In the genomic region with DNA sequence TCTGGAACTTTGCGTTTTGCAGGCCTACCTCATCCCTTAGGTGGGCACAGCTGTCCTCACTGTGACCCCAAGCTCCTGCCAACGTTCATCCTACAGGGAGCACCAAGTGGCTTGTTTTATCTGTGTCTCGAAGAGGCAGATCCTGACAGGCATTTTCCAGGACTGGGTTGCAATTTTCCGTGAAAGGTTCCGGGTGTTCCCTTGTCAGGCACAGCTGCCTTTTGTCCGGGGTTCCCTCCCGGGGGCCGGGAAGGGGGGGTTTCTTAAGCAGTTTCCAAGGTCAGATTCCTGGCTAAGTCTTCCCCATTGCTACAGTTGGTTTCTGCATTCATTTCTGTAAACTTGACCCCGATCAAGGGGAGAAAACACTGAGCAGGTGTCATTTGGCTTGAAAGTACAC, we compare ENCODE assay signal across 10 mouse cellular contexts. TPM values are rescaled to one million over a fixed set of nuclear protein-coding genes. Genes with fewer than 3 reads are reported as not detected.
DNase-seq lines count a peak whose midpoint lies in the region; ATAC-seq and TF ChIP-seq lines count a peak whose summit lies in the region.
"Had no signal": no experiment of that assay in that cellular context is flagged by ENCODE, and none has a peak within 500 bp of the region (broad histone marks: within the 10 kb centered on the region; RNA-seq: fewer than 3 reads in every experiment).

No protein-coding gene starts in this region.

- ATAC-seq in midbrain, embryonic 14.5 days (ENCODE audit: low FRiP score, low TSS enrichment) = no peak
- no peak for ATAC-seq in hindbrain, postnatal 0 days
- ATAC-seq in stomach, embryonic 16.5 days (ENCODE audit: insufficient read depth, low FRiP score) = peak; percentile 21; the same call in 1 of the 2 replicates

- no peak for TF ChIP-seq CTCF in hindbrain, postnatal 0 days (IDR thresholded peaks at IDR 0.05; ENCODE audit: low read depth)

- H3K36me3 ChIP-seq in heart, embryonic 10.5 days = no peaks in the 10 kb centered on the region
- no peaks in the 10 kb centered on the region for H3K36me3 ChIP-seq in midbrain, embryonic 14.5 days (ENCODE audit: control insufficient read depth, insufficient read depth, low read length)
- H3K36me3 ChIP-seq in midbrain, embryonic 10.5 days = no peaks in the 10 kb centered on the region
- no peaks in the 10 kb centered on the region for H3K36me3 ChIP-seq in hindbrain, postnatal 0 days (ENCODE audit: insufficient read depth, low read length)
- no peaks in the 10 kb centered on the region for H3K36me3 ChIP-seq in stomach, embryonic 16.5 days (ENCODE audit: control insufficient read depth, insufficient read depth, low read length)
- H3K36me3 ChIP-seq: liver, embryonic 15.5 days had no signal

- no peaks in the 10 kb centered on the region for H3K27me3 ChIP-seq in heart, embryonic 10.5 days (ENCODE audit: insufficient read depth, poor library complexity, severe bottlenecking)
- H3K27me3 ChIP-seq in midbrain, embryonic 14.5 days (ENCODE audit: control insufficient read depth, insufficient read depth, low read length) = no peaks in the 10 kb centered on the region
- 0 out of 2 replicates have a peak, but pooled peaks cover 4% of the 10 kb centered on the region for H3K27me3 ChIP-seq in midbrain, embryonic 10.5 days (ENCODE audit: low read depth, poor library complexity, severe bottlenecking)
- no peaks in the 10 kb centered on the region for H3K27me3 ChIP-seq in hindbrain, postnatal 0 days (ENCODE audit: insufficient read depth, low read length)
- H3K27me3 ChIP-seq in stomach, embryonic 16.5 days (ENCODE audit: control insufficient read depth, insufficient read depth, low read length) = no peaks in the 10 kb centered on the region

- WGBS in heart, embryonic 10.5 days = 33% methylated on average over 9 of the region's 9 CpGs
- 58% methylated on average over 9 of the region's 9 CpGs for WGBS in midbrain, embryonic 14.5 days
- WGBS in midbrain, embryonic 10.5 days = 71% methylated on average over 9 of the region's 9 CpGs
- 55% methylated on average over 9 of the region's 9 CpGs for WGBS in hindbrain, postnatal 0 days
- 33% methylated on average over 9 of the region's 9 CpGs for WGBS in stomach, embryonic 16.5 days

- H3K9me3 ChIP-seq in heart, embryonic 10.5 days = no peaks in the 10 kb centered on the region
- no peaks in the 10 kb centered on the region for H3K9me3 ChIP-seq in midbrain, embryonic 14.5 days (ENCODE audit: control insufficient read depth, low read length)
- 0 out of 2 replicates have a peak, but pooled peaks cover under 1% of the 10 kb centered on the region for H3K9me3 ChIP-seq in midbrain, embryonic 10.5 days (replicated peaks)
- no peaks in the 10 kb centered on the region for H3K9me3 ChIP-seq in hindbrain, postnatal 0 days (ENCODE audit: low read length)
- no peaks in the 10 kb centered on the region for H3K9me3 ChIP-seq in stomach, embryonic 16.5 days (replicated peaks; ENCODE audit: control insufficient read depth, low read length)
- H3K9me3 ChIP-seq: liver, embryonic 15.5 days had no signal

- H3K4me1 ChIP-seq in heart, embryonic 10.5 days = peaks cover 22% of the 10 kb centered on the region
- no peaks in the 10 kb centered on the region for H3K4me1 ChIP-seq in midbrain, embryonic 14.5 days (ENCODE audit: control insufficient read depth, insufficient read depth, low read length)
- H3K4me1 ChIP-seq in midbrain, embryonic 10.5 days = peaks cover 16% of the 10 kb centered on the region
- H3K4me1 ChIP-seq in hindbrain, postnatal 0 days (ENCODE audit: insufficient read depth, low read length) = no peaks in the 10 kb centered on the region
- H3K4me1 ChIP-seq in stomach, embryonic 16.5 days (ENCODE audit: control insufficient read depth, insufficient read depth, low read length) = peaks cover 17% of the 10 kb centered on the region

- peak overlapping the region; percentile 46 for H3K4me3 ChIP-seq in heart, embryonic 10.5 days
- no peak overlapping the region for H3K4me3 ChIP-seq in midbrain, embryonic 14.5 days (replicated peaks; ENCODE audit: low read depth, low read length)
- no peak overlapping the region for H3K4me3 ChIP-seq in midbrain, embryonic 10.5 days
- H3K4me3 ChIP-seq in hindbrain, postnatal 0 days (ENCODE audit: low read length) = no peak overlapping the region
- 0 out of 2 replicates have a peak overlapping the region, but pooled peaks have one; percentile 3 for H3K4me3 ChIP-seq in stomach, embryonic 16.5 days (replicated peaks; ENCODE audit: low read length)
- H3K4me3 ChIP-seq: liver, embryonic 15.5 days had no signal

- no peak overlapping the region for H3K9ac ChIP-seq in midbrain, embryonic 14.5 days (replicated peaks; ENCODE audit: low read length)
- H3K9ac ChIP-seq in hindbrain, postnatal 0 days (replicated peaks; ENCODE audit: low read length) = no peak overlapping the region
- peak overlapping the region; percentile 8; the same call in 1 of the 2 replicates for H3K9ac ChIP-seq in stomach, embryonic 16.5 days (ENCODE audit: low read length)
- H3K9ac ChIP-seq: liver, embryonic 15.5 days had no signal

- 0 out of 2 replicates have a peak overlapping the region, but pooled peaks have one; percentile 10 for H3K27ac ChIP-seq in heart, embryonic 10.5 days
- H3K27ac ChIP-seq in midbrain, embryonic 14.5 days (replicated peaks; ENCODE audit: low read depth, low read length) = no peak overlapping the region
- H3K27ac ChIP-seq in midbrain, embryonic 10.5 days (replicated peaks) = no peak overlapping the region
- H3K27ac ChIP-seq in hindbrain, postnatal 0 days = no peak overlapping the region
- H3K27ac ChIP-seq in stomach, embryonic 16.5 days (ENCODE audit: low read length) = no peak overlapping the region
- H3K27ac ChIP-seq: liver, embryonic 15.5 days had no signal

- no peak for DNase-seq in heart, embryonic 10.5 days (ENCODE audit: low spot score)
- DNase-seq in heart, postnatal 36 days = no peak
- no peak for DNase-seq in midbrain, embryonic 14.5 days
- no peak for DNase-seq in midbrain, embryonic 10.5 days (ENCODE audit: low spot score)
- DNase-seq in hindbrain, postnatal 0 days (ENCODE audit: low spot score) = no peak
- no peak for DNase-seq in spleen, adult 12 weeks (ENCODE audit: low spot score)
- no peak for DNase-seq in cerebellum, postnatal 36 days
- DNase-seq: gastrocnemius, postnatal 14 days had no signal

- intact Hi-C loops in heart, postnatal 36 days (cut with DNase I) = no loop called here

- H3K4me2 ChIP-seq in midbrain, embryonic 14.5 days (ENCODE audit: low read length) = peak overlapping the region; percentile 20; the same call in 1 of the 2 replicates
- H3K4me2 ChIP-seq in hindbrain, postnatal 0 days (ENCODE audit: low read depth, low read length) = peak overlapping the region; percentile 21; the same call in 1 of the 2 replicates
- peak overlapping the region; percentile 35; the same call in 1 of the 2 replicates for H3K4me2 ChIP-seq in stomach, embryonic 16.5 days (ENCODE audit: low read depth, low read length)
- H3K4me2 ChIP-seq: liver, embryonic 15.5 days had no signal

RNA-seq across cellular contexts. Expression of gene Pomp, which starts 34.2 kb away (rescaled TPM):
- polyA plus RNA-seq in heart, embryonic 10.5 days (2016; fragmentation: Nextera tagmentation; extraction: Ambion mirVana) = 392 and 458 TPM in 2 replicates
- total RNA-seq in heart, postnatal 36 days (2021) = 100 to 1,000 TPM; 132 to 140 TPM
- polyA plus RNA-seq in midbrain, embryonic 14.5 days (2014; fragmentation: Nextera tagmentation; extraction: Ambion mirVana) = 491 and 555 TPM in 2 replicates
- 505 and 557 TPM in 2 replicates for polyA plus RNA-seq in midbrain, embryonic 10.5 days (2016; fragmentation: Nextera tagmentation; extraction: Ambion mirVana)
- 74.2 and 124 TPM in 2 replicates for total RNA-seq in hindbrain, postnatal 0 days (2014; rRNA removed)
- 526 and 544 TPM in 2 replicates for polyA plus RNA-seq in hindbrain, postnatal 0 days (2015; fragmentation: Nextera tagmentation; extraction: Ambion mirVana)
- polyA plus RNA-seq in stomach, embryonic 16.5 days (2015; fragmentation: Nextera tagmentation; extraction: Ambion mirVana) = 388 and 446 TPM in 2 replicates

Comparison
In these comparisons a context has a peak if more than half of its experiments do, and no peak if none do; other contexts are left out.
1. H3K4me3 ChIP-seq: peak in heart, embryonic 10.5 days (single experiment) and stomach, embryonic 16.5 days (single experiment); none in midbrain, embryonic 14.5 days (single experiment), midbrain, embryonic 10.5 days (single experiment) and hindbrain, postnatal 0 days (single experiment).
2. Peak in every context shown above with its lines, with median percentiles within 50 percentile points of each other: H3K4me2 ChIP-seq.